Mouse (Mus musculus) limb, embryonic 14.5 days (tissue): ENCODE results near the gene Gps2. TPM values are rescaled to one million over a fixed set of nuclear protein-coding genes. Genes with fewer than 3 reads are reported as not detected.

Source experiments
- ATAC-seq: fragments of 200-750 bp; cut with Nextera tagmentation; 2 replicates; pipeline ENCODE4 v1.8.0; 2017; ENCODE audit warnings: low read depth, moderate number of reproducible peaks, moderate TSS enrichment; ENCODE audit not compliant: low FRiP score
- DNase-seq: peaks from one replicate; pipeline ENCODE4 v3.0.0-alpha.2; 2015; ENCODE audit warnings: low spot score
- H3K27ac ChIP-seq: fragments of 300-500 bp; sonication (generic); replicated peaks from 2 replicates; pipeline ENCODE4 v1.5.1; 2014; ENCODE audit warnings: low read depth, mild to moderate bottlenecking, low read length, moderate library complexity, mixed read lengths
- H3K27me3 ChIP-seq: fragments of 300-500 bp; sonication (generic); 2 replicates; pipeline ENCODE4 v1.6.1; 2014; ENCODE audit warnings: low read length, mixed read lengths; ENCODE audit not compliant: control insufficient read depth, insufficient read depth
- H3K36me3 ChIP-seq: fragments of 300-500 bp; sonication (generic); 2 replicates; pipeline ENCODE4 v1.6.1; 2014; ENCODE audit warnings: mild to moderate bottlenecking, low read length, moderate library complexity, mixed read lengths; ENCODE audit not compliant: control insufficient read depth, insufficient read depth
- H3K4me1 ChIP-seq: fragments of 300-500 bp; sonication (generic); 2 replicates; pipeline ENCODE4 v1.6.1; 2014; ENCODE audit warnings: antibody characterized with exemption, low read length, mixed read lengths; ENCODE audit not compliant: control insufficient read depth, insufficient read depth
- H3K4me2 ChIP-seq: fragments of 300-500 bp; sonication (generic); replicated peaks from 2 replicates; pipeline ENCODE4 v1.6.1; 2014; ENCODE audit warnings: low read depth, mild to moderate bottlenecking, low read length, moderate library complexity; ENCODE audit not compliant: severe bottlenecking
- H3K4me3 ChIP-seq: fragments of 300-500 bp; sonication (generic); replicated peaks from 2 replicates; pipeline ENCODE4 v1.5.1; 2014; ENCODE audit warnings: low read length
- H3K9ac ChIP-seq: fragments of 300-500 bp; sonication (generic); 2 replicates; pipeline ENCODE4 v1.6.1; 2014; ENCODE audit warnings: mild to moderate bottlenecking, low read depth, low read length, moderate library complexity; ENCODE audit not compliant: severe bottlenecking
- H3K9me3 ChIP-seq: fragments of 300-500 bp; sonication (generic); 2 replicates; pipeline ENCODE4 v1.6.1; 2016; ENCODE audit warnings: low read length; ENCODE audit not compliant: control insufficient read depth
- POLR2A ChIP-seq: fragments of 200-500 bp; IDR thresholded peaks from 2 replicates; pipeline ENCODE4 v1.8.0; 2012; ENCODE audit warnings: inconsistent platforms, mild to moderate bottlenecking, moderate library complexity, borderline replicate concordance; ENCODE audit not compliant: insufficient read depth, insufficient read length; ENCODE audit errors: extremely low read depth
- WGBS: fragments of 180-500 bp; shearing (Covaris S2); extraction: QIAGEN DNeasy Blood & Tissue Kit; methylation state at CpG from one replicate; pipeline ENCODE4 v1.1.7; 2014; 5-methylcytosine and 5-hydroxymethylcytosine counted together
- polyA plus RNA-seq, 2 experiments: library from polyadenylated mRNA; depleted of rRNA in 1 of 2; stranded (reverse) in 1 of 2; unstranded in 1 of 2; fragments of >200 nt; fragmentation: Nextera tagmentation in 1 of 2; extraction: Ambion mirVana in 1 of 2; gene quantifications; 2 replicates each; pipeline versions ENCODE4 v1.2.1 to v1.2.3; 2012 to 2014

Gps2 gene
- polyA plus RNA-seq, 2 experiments = 67.3 to 94.0 TPM

DNA sequence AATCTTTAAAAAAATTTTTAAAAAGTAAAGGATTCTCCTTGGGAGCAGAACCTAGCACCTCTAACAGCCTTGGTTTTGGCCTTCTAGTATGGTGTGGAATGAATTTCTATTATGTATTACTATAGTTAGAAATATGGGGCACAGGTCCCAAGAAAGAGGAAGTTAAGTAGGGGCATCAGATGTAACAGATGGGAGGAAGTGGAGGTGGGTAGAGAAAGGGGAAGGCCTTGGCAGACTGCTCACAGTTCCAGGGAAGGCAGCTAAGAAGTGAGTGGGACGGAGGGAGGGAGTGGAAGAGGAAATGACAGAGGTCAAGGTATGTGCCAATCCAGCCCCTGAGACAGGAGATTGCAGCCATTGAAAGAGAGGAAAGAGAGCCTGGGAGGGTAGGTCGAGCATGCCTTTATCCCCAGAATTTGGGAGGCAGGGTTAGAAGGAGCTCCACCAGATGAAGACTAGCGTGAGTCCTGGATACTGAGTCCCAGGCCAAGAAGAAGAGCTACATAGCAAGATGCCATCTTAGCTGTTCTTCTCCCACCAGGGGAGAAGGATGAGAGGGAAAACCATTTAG is 17.4 kb downstream of the Gps2 start:
- H3K4me1 ChIP-seq = peaks cover 4% of the 10 kb centered on the region
- H3K9me3 ChIP-seq = no peaks in the 10 kb centered on the region
- ATAC-seq (no peak), DNase-seq (no peak)
- TF ChIP-seq POLR2A = no peak
- no peak overlapping the region for H3K9ac ChIP-seq
- H3K4me2 ChIP-seq = no peak overlapping the region
- no peaks in the 10 kb centered on the region for H3K36me3 ChIP-seq
- H3K4me3 ChIP-seq = no peak overlapping the region
- no peaks in the 10 kb centered on the region for H3K27me3 ChIP-seq
- H3K27ac ChIP-seq = no peak overlapping the region
- WGBS = 63% methylated on average over 3 of the region's 3 CpGs

DNA sequence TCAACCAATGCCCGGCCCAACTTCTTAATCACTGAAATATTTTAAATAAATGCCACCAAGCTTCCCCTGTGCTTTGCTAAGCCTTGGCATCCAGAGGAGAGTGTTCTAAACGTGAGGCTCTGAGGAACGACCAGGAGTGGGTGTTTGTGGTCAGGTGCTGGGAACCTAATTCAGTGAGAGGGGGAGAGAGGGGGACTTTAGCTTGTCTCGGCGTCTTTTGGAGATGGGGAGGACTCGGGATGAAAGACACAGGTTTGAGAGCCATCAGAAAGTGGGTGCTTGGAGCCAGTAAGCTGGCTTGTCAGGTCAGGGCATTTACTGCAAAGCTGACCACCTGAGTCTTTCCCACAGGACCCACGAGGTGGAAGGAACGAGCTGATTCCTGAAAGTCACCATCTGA is 18.1 kb downstream of the Gps2 start:
- Histone ChIP-seq H3K27ac (no peak overlapping the region), H3K9ac (no peak overlapping the region), H3K4me1 (peaks cover 11% of the 10 kb centered on the region), H3K4me3 (no peak overlapping the region), H3K36me3 (no peaks in the 10 kb centered on the region), H3K9me3 (no peaks in the 10 kb centered on the region), H3K27me3 (no peaks in the 10 kb centered on the region), H3K4me2 (no peak overlapping the region)
- TF ChIP-seq POLR2A = no peak
- DNase-seq = no peak
- WGBS = 64% methylated on average over 8 of the region's 8 CpGs
- ATAC-seq = no peak

DNA sequence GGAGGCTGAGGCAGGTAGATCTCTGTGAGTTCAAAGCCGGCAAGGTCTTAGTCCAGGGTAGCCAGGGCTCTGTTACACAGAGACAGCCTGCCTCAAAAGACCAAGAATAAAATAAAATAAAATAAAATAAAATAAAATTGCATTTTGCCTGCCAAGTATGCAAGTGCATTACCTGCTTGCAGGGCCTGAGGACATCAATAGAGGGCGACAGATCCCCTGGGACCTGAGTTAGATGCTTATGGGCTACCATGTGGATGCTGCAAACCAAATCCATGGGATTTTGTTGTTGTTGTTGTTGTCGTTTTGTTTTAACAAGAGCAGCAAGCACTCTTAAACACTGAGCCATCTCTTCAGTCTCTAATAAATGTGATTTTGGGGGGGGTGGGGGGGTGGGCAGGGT is 18.6 kb downstream of the Gps2 start:
- WGBS = 34% methylated on average over 3 of the region's 3 CpGs
- Histone ChIP-seq H3K4me3 (no peak overlapping the region), H3K4me2 (no peak overlapping the region), H3K9me3 (no peaks in the 10 kb centered on the region), H3K9ac (no peak overlapping the region), H3K4me1 (peaks cover 16% of the 10 kb centered on the region), H3K27me3 (no peaks in the 10 kb centered on the region), H3K36me3 (no peaks in the 10 kb centered on the region), H3K27ac (no peak overlapping the region)
- DNase-seq (no peak), ATAC-seq (no peak)
- TF ChIP-seq POLR2A = no peak

DNA sequence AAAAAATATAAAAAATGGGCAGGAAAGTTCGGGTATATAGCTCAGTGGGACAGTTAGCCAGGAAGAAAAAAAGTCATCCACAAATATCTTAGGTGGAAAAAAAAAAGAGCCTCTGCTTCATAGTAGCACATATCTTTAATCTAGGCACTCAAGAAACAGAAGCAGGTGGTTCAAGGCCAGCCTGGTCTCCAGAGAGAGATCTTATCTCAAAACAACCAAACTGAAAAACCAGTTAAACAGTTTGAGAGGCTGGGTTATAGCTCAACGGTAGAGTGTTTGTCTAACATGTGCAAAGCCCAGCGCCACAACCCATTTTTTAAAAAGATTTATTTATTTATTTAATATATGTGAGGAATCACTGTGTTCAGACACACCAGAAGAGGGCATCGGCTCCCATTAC is 19.4 kb downstream of the Gps2 start:
- Histone ChIP-seq H3K9me3 (no peaks in the 10 kb centered on the region), H3K4me1 (peaks cover 21% of the 10 kb centered on the region), H3K4me2 (no peak overlapping the region), H3K4me3 (no peak overlapping the region), H3K27me3 (no peaks in the 10 kb centered on the region), H3K9ac (no peak overlapping the region), H3K27ac (no peak overlapping the region), H3K36me3 (no peaks in the 10 kb centered on the region)
- no peak for DNase-seq
- 76% methylated on average over 4 of the region's 4 CpGs for whole genome bisulfite sequencing
- TF ChIP-seq POLR2A = no peak
- no peak for ATAC-seq

DNA sequence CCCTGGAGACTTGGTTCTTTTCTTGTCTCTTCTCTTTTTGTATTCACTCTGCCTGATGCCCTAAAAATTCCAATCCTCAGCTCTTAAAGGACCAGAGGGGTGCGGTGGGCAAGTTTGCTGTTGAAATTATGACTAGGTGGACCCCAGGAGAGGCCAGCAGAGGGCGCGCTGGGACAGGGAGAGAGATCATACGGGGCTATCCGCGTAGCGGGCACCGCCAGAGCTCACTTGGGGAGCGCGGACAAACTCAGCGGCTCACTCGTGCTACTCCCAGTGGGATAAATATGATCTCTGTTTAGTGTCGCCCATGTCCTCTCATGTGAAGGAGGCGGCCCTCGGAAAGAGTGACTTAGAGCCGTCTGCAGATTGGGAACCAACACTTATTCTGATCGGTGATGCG is 20.5 kb downstream of the Gps2 start:
- no peaks in the 10 kb centered on the region for H3K36me3 ChIP-seq
- ATAC-seq (peak; percentile 58), DNase-seq (peak; percentile 86)
- H3K4me1 ChIP-seq = peaks cover 26% of the 10 kb centered on the region
- no peak overlapping the region for H3K9ac ChIP-seq
- H3K4me3 ChIP-seq = peak overlapping the region; percentile 19
- H3K4me2 ChIP-seq = peak overlapping the region; percentile 47
- TF ChIP-seq POLR2A = no peak
- H3K27ac ChIP-seq = no peak overlapping the region
- under 1% methylated on average over 18 of the region's 18 CpGs for WGBS
- no peaks in the 10 kb centered on the region for H3K9me3 ChIP-seq
- H3K27me3 ChIP-seq = no peaks in the 10 kb centered on the region

DNA sequence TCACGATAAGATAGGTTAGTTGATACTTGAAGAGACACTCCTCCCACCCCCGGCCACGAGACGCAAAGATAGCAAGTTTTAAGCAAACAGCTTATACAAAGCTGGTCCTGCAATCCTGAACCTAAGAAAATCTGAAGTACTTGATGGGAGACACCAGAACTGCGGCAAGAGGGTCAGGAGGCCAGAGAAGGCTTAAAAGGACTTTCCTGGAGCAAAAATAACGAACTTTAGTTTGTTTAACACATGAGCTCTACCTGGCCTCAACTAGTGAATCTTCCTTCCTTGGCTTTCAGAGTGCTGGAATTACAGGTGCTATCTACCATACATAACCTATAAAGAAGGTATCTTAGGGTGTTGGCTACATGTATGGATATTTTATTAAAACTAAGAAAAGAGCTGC is 21.0 kb downstream of the Gps2 start:
- peak overlapping the region; percentile 19 for H3K4me3 ChIP-seq
- H3K4me1 ChIP-seq = peaks cover 26% of the 10 kb centered on the region
- no peak for DNase-seq
- ATAC-seq = no peak
- no peaks in the 10 kb centered on the region for H3K36me3 ChIP-seq
- H3K9me3 ChIP-seq = no peaks in the 10 kb centered on the region
- H3K4me2 ChIP-seq = peak overlapping the region; percentile 47
- H3K9ac ChIP-seq = no peak overlapping the region
- TF ChIP-seq POLR2A = no peak
- 17% methylated on average over 6 of the region's 6 CpGs for WGBS
- H3K27ac ChIP-seq = no peak overlapping the region
- H3K27me3 ChIP-seq = no peaks in the 10 kb centered on the region
